Mouse (Mus musculus): Measurements from ENCODE around the gene Hapln2. TPM values are rescaled to one million over a fixed set of nuclear protein-coding genes. Genes with fewer than 3 reads are reported as not detected.

Gene Hapln2
- total and polyA plus RNA-seq, 3 experiments = not detected

DNA sequence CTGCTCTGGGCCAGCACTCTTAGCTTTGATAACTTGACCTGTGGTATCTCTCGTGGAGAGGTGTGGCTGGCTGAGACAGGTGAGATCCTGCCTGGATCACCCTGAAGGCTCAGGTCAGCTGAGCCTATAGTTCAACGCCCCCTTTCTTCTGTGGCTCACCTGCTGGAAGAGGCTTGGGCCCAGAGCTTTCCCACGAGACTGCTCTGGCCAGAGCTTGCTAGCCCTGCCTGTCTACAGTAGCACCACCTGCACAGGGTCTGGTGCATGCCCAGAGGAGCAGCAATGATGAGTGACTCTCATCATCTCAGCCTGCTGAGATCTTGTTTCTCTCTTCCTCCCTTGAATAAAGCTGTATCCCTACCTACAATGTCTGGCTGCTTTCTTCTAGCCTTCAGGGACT lies 47.3 kb downstream of the Hapln2 start:
- Histone ChIP-seq H3K79me2 (replicated peaks; ENCODE audit: control insufficient read depth, extremely low read depth, insufficient read depth, poor library complexity, severe bottlenecking) (no peaks in the 10 kb centered on the region), H3K4me1 (ENCODE audit: control insufficient read depth in 1 of 2, insufficient read depth in 2 of 2) (peaks cover 22 to 78% of the 10 kb centered on the region in 2 experiments), H3K4me2 (ENCODE audit: insufficient read depth, low read depth, poor library complexity, severe bottlenecking) (no peak overlapping the region), H3K9me3 (replicated peaks; ENCODE audit: low read length) (no peaks in the 10 kb centered on the region), H3K9ac (ENCODE audit: insufficient read depth, low read depth) (no peak overlapping the region), H3K4me3 (replicated peaks in 1 of 3; ENCODE audit: low read depth in 2 of 3, low read length in 2 of 3, poor library complexity in 1 of 3) (no peak overlapping the region), H3K27me3 (replicated peaks) (peaks cover 26% of the 10 kb centered on the region), H3K27ac (ENCODE audit: insufficient read depth, low read depth) (no peak overlapping the region), H3K36me3 (replicated peaks in 1 of 2; ENCODE audit: control insufficient read depth in 1 of 2, insufficient read depth in 1 of 2, low read length in 1 of 2) (no peaks in the 10 kb centered on the region)
- dilution Hi-C loops (cut with MboI; ENCODE audit: extremely low pct_ligation_motif_present, extremely low pct_unique_long_range_greater_than_20kb, low sequenced_read_pairs) = no loop called here
- in situ Hi-C loops (cut with MboI; ENCODE audit: low pct_ligation_motif_present, low pct_unique_long_range_greater_than_20kb, low sequenced_read_pairs) = no loop called here
- TF ChIP-seq E2F4 (IDR thresholded peaks at IDR 0.05; ENCODE audit: insufficient replicate concordance, low read depth, low read length) = no peak
- no peak for TF ChIP-seq IRF4 (IDR thresholded peaks at IDR 0.05; ENCODE audit: low read depth, low read length)
- TF ChIP-seq POLR2A (IDR thresholded peaks at IDR 0.05; ENCODE audit: low read depth, low read length) = no peak
- no peak for DNase-seq (ENCODE audit: extremely low read depth)

GRCm38 (mm10) chr3:87979493-87979892 lies 47.9 kb downstream of the Hapln2 start:
- no peak overlapping the region for H3K4me2 ChIP-seq (ENCODE audit: insufficient read depth, low read depth, poor library complexity, severe bottlenecking)
- no peaks in the 10 kb centered on the region for H3K36me3 ChIP-seq (replicated peaks in 1 of 2; ENCODE audit: control insufficient read depth in 1 of 2, insufficient read depth in 1 of 2, low read length in 1 of 2)
- peaks cover 22 to 75% of the 10 kb centered on the region in 2 experiments for H3K4me1 ChIP-seq (ENCODE audit: control insufficient read depth in 1 of 2, insufficient read depth in 2 of 2)
- dilution Hi-C loops (cut with MboI; ENCODE audit: extremely low pct_ligation_motif_present, extremely low pct_unique_long_range_greater_than_20kb, low sequenced_read_pairs) = no loop called here
- H3K4me3 ChIP-seq (replicated peaks in 1 of 3; ENCODE audit: low read depth in 2 of 3, low read length in 2 of 3, poor library complexity in 1 of 3) = no peak overlapping the region
- H3K79me2 ChIP-seq (replicated peaks; ENCODE audit: control insufficient read depth, extremely low read depth, insufficient read depth, poor library complexity, severe bottlenecking) = no peaks in the 10 kb centered on the region
- no peak for TF ChIP-seq RCOR1 (conservative IDR thresholded peaks at IDR 0.05; ENCODE audit: low read depth, low read length)
- TF ChIP-seq PAX5 (IDR thresholded peaks at IDR 0.05; ENCODE audit: low read length) = no peak
- TF ChIP-seq SMC3 (IDR thresholded peaks at IDR 0.05; ENCODE audit: low read depth, low read length) = no peak
- no peak for TF ChIP-seq HCFC1 (IDR thresholded peaks at IDR 0.05; ENCODE audit: low read depth, low read length)
- no peak for TF ChIP-seq NRF1 (IDR thresholded peaks at IDR 0.05; ENCODE audit: low read depth, low read length)
- no peak for TF ChIP-seq CHD1 (IDR thresholded peaks at IDR 0.05; ENCODE audit: low read depth, low read length)
- TF ChIP-seq UBTF (IDR thresholded peaks at IDR 0.05; ENCODE audit: low read depth, low read length) = no peak
- no peak for TF ChIP-seq MAZ (IDR thresholded peaks at IDR 0.05; ENCODE audit: low read depth, low read length)
- no peak for TF ChIP-seq MXI1 (IDR thresholded peaks at IDR 0.05; ENCODE audit: low read depth, low read length)
- no peak for TF ChIP-seq CTCF (conservative IDR thresholded peaks at IDR 0.05 in 1 of 2, IDR thresholded peaks at IDR 0.05 in 1 of 2; ENCODE audit: low read depth in 2 of 2, low read length in 2 of 2)
- no peak for TF ChIP-seq GABPA (IDR thresholded peaks at IDR 0.05; ENCODE audit: insufficient replicate concordance, low read depth, low read length)
- no peak for TF ChIP-seq JUN (IDR thresholded peaks at IDR 0.05; ENCODE audit: insufficient read depth, low read depth, low read length)
- no peak for TF ChIP-seq ELF1 (IDR thresholded peaks at IDR 0.05; ENCODE audit: low read depth, low read length)
- TF ChIP-seq USF2 (conservative IDR thresholded peaks at IDR 0.05; ENCODE audit: low read depth, low read length) = no peak
- TF ChIP-seq IRF4 (IDR thresholded peaks at IDR 0.05; ENCODE audit: low read depth, low read length) = no peak
- TF ChIP-seq ZC3H11A (IDR thresholded peaks at IDR 0.05; ENCODE audit: low read depth, low read length) = no peak
- TF ChIP-seq TBP (conservative IDR thresholded peaks at IDR 0.05; ENCODE audit: low read depth, low read length) = no peak
- no peak for TF ChIP-seq CHD2 (IDR thresholded peaks at IDR 0.05; ENCODE audit: low read length)
- TF ChIP-seq SIN3A (IDR thresholded peaks at IDR 0.05; ENCODE audit: low read length) = no peak
- H3K27ac ChIP-seq (ENCODE audit: insufficient read depth, low read depth) = no peak overlapping the region
- DNase-seq (ENCODE audit: extremely low read depth) = no peak
- H3K9me3 ChIP-seq (replicated peaks; ENCODE audit: low read length) = no peaks in the 10 kb centered on the region
- peaks cover 29% of the 10 kb centered on the region for H3K27me3 ChIP-seq (replicated peaks)
- no peak overlapping the region for H3K9ac ChIP-seq (ENCODE audit: insufficient read depth, low read depth)
- in situ Hi-C loops (cut with MboI; ENCODE audit: low pct_ligation_motif_present, low pct_unique_long_range_greater_than_20kb, low sequenced_read_pairs) = loop anchor here (5.0 kb wide), 1 partner anchor 37 kb away; no protein-coding TSS in a partner anchor

Data from CH12.LX (cell line).